Mouse (Mus musculus) adrenal gland, adult (tissue): ENCODE results near the gene Serp2.

ENCODE experiments used
- DNase-seq, 2 experiments: peaks; one replicate each; pipeline ENCODE4 v3.0.0; 2022 to 2023; ENCODE audit warnings: low spot score in 1 of 2; ENCODE audit not compliant: inconsistent age in 2 of 2

Serp2 gene

DNA sequence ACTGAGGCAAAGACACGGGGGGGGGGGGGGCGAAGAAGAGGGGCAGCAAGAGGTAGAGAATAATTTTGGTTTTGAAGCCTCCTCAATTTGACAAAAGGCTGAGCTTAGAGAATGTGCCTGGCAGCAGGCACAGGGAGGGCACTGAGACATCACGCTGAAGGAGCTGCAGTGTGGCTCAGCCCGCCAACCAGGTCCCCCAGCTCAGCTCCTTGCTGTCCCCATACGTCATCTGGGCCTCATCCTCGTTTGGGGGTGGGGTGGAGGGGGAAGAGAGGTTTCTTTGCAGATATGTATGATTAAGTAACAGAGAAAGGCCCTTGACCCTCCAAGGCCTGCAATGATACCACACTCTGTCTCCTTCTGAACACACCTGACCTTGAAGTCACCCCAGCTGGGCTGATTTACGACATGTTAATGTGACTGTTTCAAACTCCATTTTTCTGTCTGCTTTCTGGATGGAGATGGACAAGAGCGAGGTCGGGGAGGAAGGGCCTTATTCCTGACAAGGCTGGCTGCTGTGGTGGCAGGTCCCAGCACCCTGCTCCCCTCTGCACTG, 28.9 kb downstream of the Serp2 start:
- DNase-seq, result peak in 1 of 2 experiments; percentile 65

DNA sequence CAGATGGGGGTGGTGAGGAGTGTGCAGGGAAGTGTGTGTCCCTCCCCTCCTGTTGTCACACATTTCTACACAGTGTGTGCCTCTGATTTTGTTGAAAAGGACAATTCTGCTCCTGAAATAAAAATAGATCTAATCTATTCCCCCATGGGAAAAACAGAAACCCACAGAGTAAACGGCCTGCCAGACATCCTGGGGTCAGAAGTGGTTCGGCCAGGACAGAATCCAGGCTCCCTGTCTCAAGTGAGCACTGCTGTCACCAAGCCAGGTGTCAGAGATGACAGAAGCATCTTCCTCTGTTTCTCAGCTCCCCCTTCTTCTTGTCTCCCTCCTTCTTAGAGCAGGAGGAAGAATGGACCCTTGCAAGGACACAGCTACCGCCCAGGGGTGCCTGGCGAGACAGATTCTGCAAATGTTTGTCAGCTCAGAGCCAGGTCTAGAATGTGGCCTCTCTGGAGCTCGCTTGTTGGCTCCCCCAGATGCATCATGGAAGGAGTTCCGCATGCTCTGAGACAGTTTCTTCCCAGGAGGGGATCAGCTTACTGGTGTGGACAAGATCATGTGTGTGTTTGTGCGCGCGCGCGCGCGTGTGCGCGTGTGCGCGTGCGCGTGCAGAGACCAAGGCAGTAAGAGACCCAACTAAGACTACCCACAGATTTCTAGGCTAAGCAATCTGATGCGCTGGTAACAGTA, 29.5 kb downstream of the Serp2 start:
- peak in 1 of 2 experiments; percentile 55 for DNase-seq

DNA sequence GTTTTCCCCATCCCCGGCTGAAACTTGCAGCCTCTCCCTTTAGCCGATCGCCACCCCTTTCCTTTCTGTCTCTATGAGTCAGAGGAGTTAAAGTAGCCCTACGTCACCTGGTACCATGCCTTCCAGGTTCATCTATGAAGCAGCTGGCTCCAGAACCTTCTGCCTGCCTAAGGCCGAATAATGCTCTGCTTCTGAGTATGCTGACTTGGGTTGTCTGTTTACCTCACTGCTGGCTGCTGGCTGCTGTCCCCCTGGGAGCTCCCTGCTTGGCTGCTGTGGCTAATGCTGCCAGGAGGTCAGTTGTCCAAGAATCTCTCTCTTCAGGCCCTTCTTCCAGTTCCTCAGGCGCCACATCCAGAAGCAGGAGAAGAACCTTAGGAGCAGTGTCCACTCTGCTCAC, 30.2 kb downstream of the Serp2 start:
- DNase-seq, result peak in 1 of 2 experiments; percentile 59

DNA sequence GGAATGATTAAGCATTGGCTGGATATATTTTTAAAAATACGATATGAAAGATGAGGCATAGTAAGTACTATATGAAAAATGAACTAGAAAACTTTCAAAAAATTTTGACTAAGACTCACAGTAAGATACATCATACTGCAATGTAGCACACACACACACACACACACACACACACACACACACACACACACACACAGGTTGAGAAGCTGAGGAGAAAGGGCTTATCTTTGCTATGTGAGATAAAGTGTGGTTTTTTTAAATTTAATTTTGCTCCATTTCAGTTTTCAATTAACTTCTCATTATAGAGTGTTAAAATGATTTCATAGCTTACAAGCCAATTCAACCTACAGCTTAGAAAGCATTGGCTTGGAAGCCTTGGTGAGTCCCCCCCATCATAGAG, 33.3 kb downstream of the Serp2 start:
- DNase-seq, result no peak

DNA sequence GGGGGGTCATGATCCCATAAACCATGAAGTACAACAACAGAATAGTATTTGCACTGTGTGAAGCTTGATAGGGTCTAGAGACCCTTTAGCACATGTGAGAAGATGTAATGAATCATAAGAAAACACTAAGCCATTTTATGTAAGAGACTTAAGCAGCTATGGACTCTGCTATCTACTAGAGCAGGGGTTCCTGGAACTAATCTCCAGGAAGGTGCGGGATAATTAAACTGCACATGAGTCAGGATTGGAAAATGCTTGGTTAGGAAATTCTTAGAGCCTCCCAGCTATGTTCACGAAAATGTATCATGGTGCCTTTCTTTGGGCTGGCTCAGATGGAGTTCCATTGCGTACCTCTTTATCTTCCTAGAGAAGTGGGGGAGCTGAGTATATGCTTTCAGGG, 35.4 kb downstream of the Serp2 start:
- no peak for DNase-seq

DNA sequence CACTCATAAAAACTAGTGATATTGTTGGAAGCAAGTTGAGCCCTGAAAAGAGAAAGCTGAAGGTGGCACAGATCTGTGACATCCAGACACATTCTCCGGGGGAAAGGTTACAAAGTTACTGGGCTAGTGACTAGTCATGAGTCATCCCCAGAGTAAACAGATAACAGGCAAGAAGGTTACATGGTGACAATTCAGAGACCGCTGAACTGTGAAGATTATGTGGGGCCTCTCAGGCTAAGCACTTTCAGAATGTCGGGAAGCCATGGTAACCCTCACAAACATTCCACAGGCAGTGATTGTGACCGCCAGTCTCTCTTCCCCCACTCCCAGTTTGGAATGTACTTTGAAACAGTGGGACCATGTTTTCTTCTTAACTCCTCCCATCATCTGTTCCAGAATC, 36.1 kb downstream of the Serp2 start:
- peak; percentile 11 to 71 for DNase-seq

DNA sequence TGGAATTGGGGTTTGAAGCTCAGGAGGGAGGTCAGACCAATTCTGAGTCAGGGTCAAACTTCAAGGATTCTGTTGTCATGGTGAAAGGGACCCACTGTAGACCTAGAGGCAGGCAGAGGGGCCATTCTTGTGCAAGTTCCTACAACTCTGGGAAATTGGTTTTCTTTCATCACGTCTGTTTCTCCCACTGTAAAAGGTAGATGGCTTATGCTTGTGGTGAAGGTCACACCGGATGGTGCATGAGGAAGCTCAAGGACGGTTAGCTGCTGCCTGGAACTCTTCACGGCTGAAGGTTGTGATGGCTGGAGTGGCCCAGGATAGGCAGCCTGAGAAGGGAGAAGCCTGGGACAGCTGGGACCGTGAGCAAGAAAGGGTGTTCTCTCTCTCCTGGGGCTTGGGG, 38.5 kb downstream of the Serp2 start:
- peak; percentile 47 to 65 for DNase-seq

DNA sequence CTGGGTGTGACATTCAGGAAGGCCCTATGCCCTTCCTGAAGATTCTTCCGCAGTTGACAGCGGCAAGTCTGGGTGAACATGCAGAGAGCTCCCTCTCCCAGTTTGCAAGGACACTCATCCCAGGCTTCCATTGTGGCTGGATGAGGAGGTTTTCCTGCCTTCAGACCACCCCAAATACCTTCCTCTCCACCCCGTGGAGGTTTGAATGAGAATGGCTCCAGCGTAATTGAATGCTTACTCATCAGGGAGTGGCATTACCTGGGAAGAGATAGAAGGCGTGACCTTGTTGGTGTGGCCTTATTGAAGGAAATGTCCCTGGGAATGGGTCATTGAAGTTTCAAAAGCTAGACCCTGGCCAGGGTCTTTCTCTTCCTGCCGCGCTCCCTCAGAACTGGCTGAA, 41.1 kb downstream of the Serp2 start:
- no peak for DNase-seq

DNA sequence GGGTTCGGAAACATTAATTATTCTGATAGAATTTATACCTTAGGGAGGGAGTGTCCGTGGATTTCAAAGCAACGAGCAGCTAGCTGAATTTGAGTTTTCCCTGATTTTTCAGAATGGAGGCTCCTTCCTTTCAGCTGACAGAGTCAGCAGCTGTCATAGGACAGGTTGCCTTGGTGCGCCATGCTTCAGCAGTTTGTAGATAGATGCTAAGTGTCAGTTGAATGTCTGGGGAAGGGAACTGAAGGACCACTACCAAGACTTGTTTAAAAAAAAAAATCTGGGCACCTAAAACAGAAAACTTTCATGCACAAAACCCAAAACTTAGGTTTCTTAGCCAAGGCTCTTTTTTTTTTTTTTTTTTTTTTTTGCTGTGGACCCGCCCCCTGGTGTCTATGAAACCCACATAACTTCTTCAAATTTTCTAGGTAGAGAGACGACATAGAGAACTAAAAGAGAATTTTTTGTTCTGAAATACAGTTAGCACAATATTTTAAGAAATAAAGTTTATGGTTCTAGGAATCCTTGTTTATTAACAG, 42.6 kb downstream of the Serp2 start:
- no peak for DNase-seq

DNA sequence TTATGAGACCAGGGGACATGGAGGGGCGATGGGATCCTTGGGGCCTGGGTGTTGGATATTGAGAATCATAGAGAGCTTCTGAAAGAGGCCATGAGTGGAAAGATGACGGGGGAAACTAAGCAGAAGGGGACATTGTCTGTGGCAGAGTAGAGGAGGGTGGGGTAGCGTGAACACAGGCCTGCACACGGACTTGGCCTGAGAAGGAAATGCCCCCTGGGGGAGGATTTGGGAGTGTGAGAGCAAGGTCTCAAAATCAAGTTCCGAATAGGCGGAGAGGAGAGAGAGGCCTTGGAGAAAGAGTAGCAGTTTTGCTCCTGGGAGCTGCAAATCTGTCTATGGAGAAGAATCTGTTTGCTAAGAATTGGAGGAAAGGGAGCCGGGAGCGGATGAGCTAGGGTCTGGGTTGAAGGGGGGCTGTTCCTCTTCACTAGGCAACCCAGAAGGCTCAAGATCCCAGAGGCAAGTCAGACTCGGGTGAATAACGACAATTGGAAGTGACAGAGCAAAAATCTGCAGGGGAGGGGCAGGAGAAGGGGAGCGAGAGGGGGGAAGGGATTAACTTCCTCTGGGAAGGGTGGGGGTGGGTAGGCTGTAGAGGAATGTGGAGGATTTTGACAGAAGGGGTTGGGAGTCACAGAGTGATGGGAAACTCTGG, 43.2 kb downstream of the Serp2 start:
- peak in 1 of 2 experiments; percentile 49 for DNase-seq

DNA sequence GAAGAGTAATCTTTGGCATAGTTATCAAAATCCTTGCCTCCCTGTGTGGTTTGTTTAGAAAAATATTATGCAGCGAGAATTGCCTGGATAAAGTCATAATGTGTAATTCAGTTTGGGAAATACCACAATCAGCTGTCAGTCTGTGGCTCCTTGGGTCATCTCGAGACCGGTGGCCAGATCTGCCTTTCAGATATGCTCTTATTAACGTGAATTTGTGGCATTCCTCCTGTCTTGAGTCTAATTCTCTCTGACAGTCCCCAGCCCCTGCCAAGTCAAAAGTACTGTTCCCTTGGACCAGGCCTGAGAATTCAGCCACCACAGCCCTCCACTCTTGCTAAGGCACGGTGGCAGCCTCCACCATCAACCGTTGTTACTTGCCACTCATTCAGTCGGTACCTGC, 44.7 kb downstream of the Serp2 start:
- DNase-seq, result no peak

DNA sequence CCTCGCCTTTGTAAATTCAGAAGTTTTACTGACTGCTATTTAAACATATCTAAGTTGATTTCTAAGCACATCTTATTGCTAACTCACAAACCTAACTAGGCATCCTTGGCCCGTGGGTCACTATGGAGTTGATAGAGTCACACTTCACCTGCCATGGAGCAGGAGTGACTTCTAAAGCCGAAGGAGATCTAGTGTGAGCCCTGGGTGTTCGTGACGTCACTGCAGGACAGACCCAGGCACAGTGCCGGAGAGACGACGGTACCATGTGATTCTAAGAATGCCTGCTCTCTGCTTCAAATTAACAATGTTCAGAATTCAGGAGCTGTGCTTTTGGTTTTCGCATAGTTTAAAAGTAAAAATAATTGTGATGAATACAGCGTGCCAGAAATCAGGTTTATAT, 48.0 kb downstream of the Serp2 start:
- DNase-seq, result peak; percentile 75 to 82

DNA sequence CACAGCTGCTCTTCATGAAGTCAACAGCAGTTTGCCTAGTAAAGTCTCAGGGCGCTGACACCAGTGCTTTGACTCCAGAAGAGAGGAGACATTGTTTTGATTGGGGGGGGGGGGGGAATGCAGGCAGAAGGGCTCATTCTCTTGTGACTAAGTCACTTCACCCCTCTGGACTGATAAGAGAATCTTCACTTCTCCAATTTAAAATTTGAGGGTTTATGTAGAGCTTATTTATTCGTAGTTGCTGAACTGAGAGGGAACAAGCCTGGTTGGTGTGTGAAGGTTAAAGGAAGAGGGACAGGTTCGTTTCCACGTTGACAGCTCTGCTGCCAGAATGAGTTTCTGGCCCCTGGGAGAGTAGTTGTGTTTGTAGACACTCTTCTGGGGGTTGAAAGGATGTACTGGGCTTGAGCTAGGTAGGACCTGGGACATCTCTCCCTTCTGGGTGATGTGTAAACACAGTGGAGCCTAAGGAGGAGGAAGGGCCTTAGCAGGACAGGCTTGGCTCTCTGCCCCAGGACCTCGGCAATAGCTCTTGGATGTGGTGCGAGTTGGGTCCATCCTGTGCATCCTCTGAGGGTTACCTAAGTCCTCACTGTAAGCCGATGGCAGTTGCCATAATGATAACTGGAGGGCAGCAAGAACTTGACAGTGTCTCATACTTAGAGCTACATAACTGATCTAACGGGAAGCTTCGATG, 48.7 kb downstream of the Serp2 start:
- peak; percentile 62 to 78 for DNase-seq

DNA sequence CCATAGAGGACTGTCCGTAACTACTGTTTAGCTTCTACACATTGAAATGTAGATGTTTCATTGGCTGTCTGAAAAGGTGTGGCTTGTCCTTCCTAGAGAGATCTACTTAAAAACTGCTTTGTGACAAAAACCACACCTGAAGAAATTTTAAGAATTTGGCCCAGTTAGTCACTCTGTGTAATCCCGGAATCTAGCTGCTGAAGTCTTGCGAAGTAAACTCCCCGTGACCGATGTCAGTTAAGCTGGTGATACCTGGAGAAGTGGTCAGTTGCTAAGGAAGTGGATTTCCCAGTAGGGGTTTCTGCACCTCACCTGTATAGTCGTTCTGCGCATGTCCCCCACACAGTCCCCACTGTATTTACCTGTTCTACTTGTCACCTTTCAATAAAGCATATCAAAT, 49.3 kb downstream of the Serp2 start:
- DNase-seq, result peak in 1 of 2 experiments; percentile 65

DNA sequence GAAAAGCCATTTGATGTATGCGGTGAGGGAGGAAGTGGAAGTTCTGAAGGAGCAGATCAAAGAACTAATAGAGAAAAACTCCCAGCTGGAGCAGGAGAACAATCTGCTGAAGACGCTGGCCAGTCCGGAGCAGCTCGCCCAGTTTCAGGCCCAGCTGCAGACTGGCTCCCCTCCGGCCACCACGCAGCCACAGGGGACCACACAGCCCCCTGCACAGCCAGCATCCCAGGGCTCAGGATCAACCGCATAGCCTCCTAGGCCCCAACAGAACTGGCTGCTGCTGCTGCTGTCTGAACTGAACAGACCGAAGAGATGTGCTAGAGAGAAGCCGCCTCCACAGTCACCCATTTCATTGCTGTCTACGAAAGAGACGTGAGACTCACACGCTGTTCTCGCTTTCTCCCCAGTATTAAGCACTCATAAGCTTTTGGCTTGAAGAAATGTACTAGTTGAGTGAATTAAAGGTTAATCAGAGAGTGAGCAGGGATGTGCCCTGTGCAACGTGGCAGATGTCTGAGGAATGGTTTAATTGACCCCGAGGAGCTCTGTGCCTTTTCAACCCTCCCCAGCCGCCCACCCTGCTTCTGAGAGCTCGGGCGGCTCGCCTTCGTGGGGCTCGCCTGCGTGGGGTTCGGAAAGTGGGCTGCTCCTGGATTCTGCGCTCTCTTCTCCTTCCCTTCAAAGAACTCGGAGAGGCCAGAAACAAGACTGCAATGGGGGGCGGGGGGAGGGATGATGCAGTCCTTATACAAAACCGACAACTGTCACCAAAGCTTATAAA, 50.1 kb downstream of the Serp2 start:
- peak; percentile 52 to 81 for DNase-seq

DNA sequence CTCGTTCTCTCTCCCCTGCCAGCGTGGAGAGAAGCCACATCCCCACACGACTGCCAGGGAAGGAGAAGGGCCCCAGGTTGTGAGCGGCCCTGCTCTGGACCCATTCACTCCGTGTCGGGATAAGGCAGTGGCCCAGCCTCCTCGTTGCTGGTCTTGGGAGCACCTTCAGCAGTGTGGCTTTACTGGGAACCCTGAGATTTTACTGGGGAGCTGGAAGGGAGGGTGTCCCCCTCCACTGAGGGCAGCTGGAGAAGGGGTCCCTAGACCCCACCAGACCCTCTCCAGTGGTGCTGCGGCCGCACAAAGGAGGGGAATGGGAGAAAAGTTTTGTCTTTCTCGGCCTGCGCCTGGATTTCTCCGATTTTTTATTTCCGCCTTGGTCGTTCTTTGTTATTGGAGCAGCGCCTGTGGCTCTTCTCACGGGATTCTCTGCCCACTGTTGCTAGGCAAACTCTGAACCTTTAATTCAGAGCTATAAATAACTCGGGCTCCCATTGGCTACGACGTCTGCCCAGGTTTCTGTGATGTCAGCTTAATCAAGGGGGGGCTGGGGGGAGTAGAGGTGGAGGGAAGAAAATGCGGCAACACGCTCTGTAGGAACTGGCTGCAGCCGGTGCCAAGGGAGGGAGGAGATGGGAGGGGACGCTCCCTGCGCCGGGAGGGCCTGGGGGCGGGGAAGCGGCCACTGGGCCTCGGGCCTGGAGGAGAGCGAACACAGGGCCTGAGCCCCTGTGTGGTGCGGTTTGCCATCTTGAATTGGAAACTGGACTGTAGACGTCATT, 51.1 kb downstream of the Serp2 start:
- DNase-seq, result peak; percentile 90 to 96

DNA sequence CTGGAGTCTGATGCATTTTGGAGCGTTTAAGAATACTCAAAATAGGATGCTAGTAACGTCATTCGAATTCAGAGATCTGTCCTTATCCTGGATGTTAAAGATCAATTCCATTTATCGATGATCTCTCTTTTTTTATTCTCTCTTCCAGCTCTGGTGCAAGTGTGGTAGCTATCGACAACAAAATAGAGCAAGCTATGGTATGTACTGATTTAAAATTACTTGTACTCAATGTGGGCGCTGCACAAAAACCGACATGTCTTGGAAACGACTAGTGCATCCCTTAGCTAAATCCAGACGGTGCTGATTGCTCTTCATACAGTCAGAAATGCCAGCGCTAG, 51.6 kb downstream of the Serp2 start:
- no peak for DNase-seq

DNA sequence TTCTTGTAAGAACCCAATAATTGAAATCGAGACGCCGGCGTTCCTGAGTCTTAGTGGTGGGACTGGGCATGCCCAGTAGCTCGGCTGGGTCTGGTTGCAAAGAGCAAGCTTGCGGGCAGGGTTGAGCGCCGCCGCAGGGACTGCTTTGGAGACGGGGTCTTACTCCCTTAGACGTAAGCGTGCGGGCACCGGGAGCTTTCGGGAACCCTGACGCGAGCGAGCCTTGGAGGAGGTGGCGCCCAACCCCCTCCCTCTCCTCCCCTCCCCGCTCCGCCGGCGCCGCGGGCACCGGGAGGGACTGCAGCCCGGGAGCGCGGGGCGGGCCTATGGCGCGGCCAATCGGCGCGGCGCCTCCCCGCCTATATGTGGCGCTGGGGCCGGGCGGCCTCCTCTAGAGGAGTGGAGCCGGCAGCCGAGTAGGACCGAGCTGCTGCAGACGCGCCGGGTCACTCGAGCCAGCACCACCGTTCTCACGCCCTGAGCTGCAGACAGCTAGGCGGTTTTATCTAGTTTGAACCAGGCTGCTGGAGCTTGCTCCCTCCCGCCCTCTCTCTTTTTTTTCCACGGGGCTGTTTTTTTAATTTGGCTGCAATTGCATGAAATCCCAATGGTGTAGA, 52.5 kb downstream of the Serp2 start:
- peak; percentile 98 to 99 for DNase-seq

DNA sequence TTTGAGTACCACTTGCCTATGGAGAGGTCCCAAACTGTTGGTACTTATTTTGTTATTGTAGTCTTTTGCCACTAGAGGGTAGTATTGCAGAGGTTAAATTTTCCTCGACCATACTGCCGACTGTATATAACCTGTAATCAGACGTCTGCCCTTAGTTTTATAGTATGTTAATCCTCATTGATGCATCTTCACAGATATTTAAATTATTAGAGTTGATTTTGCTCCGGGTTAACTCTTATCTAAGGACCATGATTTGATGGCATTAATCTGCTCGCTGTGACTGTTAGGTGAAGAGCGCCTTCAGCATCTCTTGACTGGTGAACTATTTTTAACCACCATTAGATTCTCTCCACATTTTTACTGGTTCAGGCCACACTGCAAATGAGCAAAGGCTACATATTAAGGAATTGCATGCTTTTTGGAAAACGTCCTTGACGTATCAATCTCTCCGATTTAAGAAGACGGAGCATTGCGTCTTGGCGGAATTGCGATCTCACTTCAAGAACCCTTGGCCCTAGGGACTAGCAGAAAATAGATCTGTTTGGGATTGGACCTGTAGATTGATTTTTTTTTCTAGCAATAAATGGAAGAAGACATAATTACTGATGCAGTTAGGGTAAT, 53.3 kb downstream of the Serp2 start:
- DNase-seq, result peak in 1 of 2 experiments; percentile 86
